19 mouse cellular contexts compared by ENCODE assay signal in genomic region chr13:44903416-44903815, GRCm38 (mm10).
DNase-seq lines count a peak whose midpoint lies in the region; ATAC-seq and TF ChIP-seq lines count a peak whose summit lies in the region.
"Had no signal": no experiment of that assay in that cellular context is flagged by ENCODE, and none has a peak within 500 bp of the region (broad histone marks: within the 10 kb centered on the region; RNA-seq: fewer than 3 reads in every experiment).

No protein-coding gene starts in this region.

- TF ChIP-seq CTCF in C2C12 (IDR thresholded peaks at IDR 0.05; ENCODE audit: control insufficient read depth, insufficient read depth, insufficient read length): no peak

- no peak for TF ChIP-seq POLR2A in myocyte (IDR thresholded peaks at IDR 0.05; ENCODE audit: insufficient read length, low read depth)

- H3K9me3 ChIP-seq in heart, embryonic 12.5 days (replicated peaks): no peaks in the 10 kb centered on the region
- H3K9me3 ChIP-seq in heart, embryonic 10.5 days: no peaks in the 10 kb centered on the region
- H3K9me3 ChIP-seq: embryonic facial prominence, embryonic 10.5 days; embryonic facial prominence, embryonic 12.5 days; forebrain, embryonic 13.5 days; forebrain, embryonic 15.5 days had no signal

- ATAC-seq in heart, embryonic 12.5 days (ENCODE audit: insufficient number of reproducible peaks, low FRiP score): no peak
- ATAC-seq: activated CD4-positive, CD25-positive, alpha-beta regulatory T cell, adult 4 months; forebrain, embryonic 13.5 days; forebrain, embryonic 15.5 days; forebrain, postnatal 0 days; Patski had no signal

- no peak overlapping the region for H3K4me3 ChIP-seq in heart, embryonic 12.5 days
- H3K4me3 ChIP-seq in C2C12 (ENCODE audit: insufficient read depth, poor library complexity, severe bottlenecking) (no peak overlapping the region), myocyte (no peak overlapping the region)
- no peak overlapping the region for H3K4me3 ChIP-seq in heart, embryonic 10.5 days
- H3K4me3 ChIP-seq: embryonic facial prominence, embryonic 10.5 days; embryonic facial prominence, embryonic 12.5 days; forebrain, embryonic 13.5 days; forebrain, embryonic 15.5 days had no signal

- H3K9ac ChIP-seq in heart, embryonic 12.5 days: no peak overlapping the region
- H3K9ac ChIP-seq: embryonic facial prominence, embryonic 12.5 days; forebrain, embryonic 13.5 days; forebrain, embryonic 15.5 days; forebrain, postnatal 0 days had no signal

- DNase-seq in heart, adult 11 months: peak; percentile 76
- DNase-seq in layer of hippocampus, adult 9-11 months: no peak
- no peak for DNase-seq in heart, embryonic 10.5 days (ENCODE audit: low spot score)
- DNase-seq: adrenal gland, adult 8-10 months; adrenal gland, postnatal 14 days; adrenal gland, postnatal 36 days; B cell, adult 2 months; cerebellum, adult 11-12 months; cerebellum, adult 8-10 months; forebrain, postnatal 0 days had no signal

- H3K27me3 ChIP-seq in heart, embryonic 12.5 days (replicated peaks): no peaks in the 10 kb centered on the region
- no peaks in the 10 kb centered on the region for H3K27me3 ChIP-seq in C2C12 (ENCODE audit: control insufficient read depth, insufficient read depth, insufficient read length)
- H3K27me3 ChIP-seq in myocyte (ENCODE audit: control insufficient read depth, insufficient read depth, insufficient read length): no peaks in the 10 kb centered on the region
- H3K27me3 ChIP-seq in heart, embryonic 10.5 days (ENCODE audit: insufficient read depth, poor library complexity, severe bottlenecking): no peaks in the 10 kb centered on the region
- H3K27me3 ChIP-seq: embryonic facial prominence, embryonic 12.5 days; forebrain, embryonic 13.5 days; forebrain, embryonic 15.5 days; Patski had no signal

- H3ac ChIP-seq in C2C12 (ENCODE audit: control insufficient read depth, insufficient read length, low read depth) (no peak overlapping the region), myocyte (ENCODE audit: control insufficient read depth, insufficient read length) (no peak overlapping the region)

- peaks cover 13% of the 10 kb centered on the region for H3K4me1 ChIP-seq in heart, embryonic 12.5 days (replicated peaks)
- H3K4me1 ChIP-seq in heart, embryonic 10.5 days: 0 out of 2 replicates have a peak, but pooled peaks cover 8% of the 10 kb centered on the region

- H3K79me3 ChIP-seq in C2C12 (ENCODE audit: low read depth): no peaks in the 10 kb centered on the region

- no peak overlapping the region for H3K4me2 ChIP-seq in heart, embryonic 12.5 days
- H3K4me2 ChIP-seq in myocyte (ENCODE audit: low read depth): no peak overlapping the region
- H3K4me2 ChIP-seq: embryonic facial prominence, embryonic 12.5 days; forebrain, embryonic 13.5 days; forebrain, embryonic 15.5 days had no signal

- no peaks in the 10 kb centered on the region for H3K79me2 ChIP-seq in C2C12 (ENCODE audit: control insufficient read depth, insufficient read depth)
- no peaks in the 10 kb centered on the region for H3K79me2 ChIP-seq in myocyte (ENCODE audit: control insufficient read depth, insufficient read depth)

- H3K36me3 ChIP-seq in heart, embryonic 12.5 days: peaks cover 72% of the 10 kb centered on the region
- H3K36me3 ChIP-seq in C2C12 (ENCODE audit: control insufficient read depth, insufficient read depth) (peaks cover 7% of the 10 kb centered on the region), myocyte (ENCODE audit: control insufficient read depth, insufficient read depth) (no peaks in the 10 kb centered on the region)
- peaks cover 70% of the 10 kb centered on the region for H3K36me3 ChIP-seq in heart, embryonic 10.5 days

- H3K27ac ChIP-seq in heart, embryonic 12.5 days (ENCODE audit: poor library complexity, severe bottlenecking): no peak overlapping the region
- no peak overlapping the region for H3K27ac ChIP-seq in heart, embryonic 10.5 days
- H3K27ac ChIP-seq: embryonic facial prominence, embryonic 10.5 days; embryonic facial prominence, embryonic 12.5 days; forebrain, embryonic 13.5 days; forebrain, embryonic 15.5 days had no signal

TF ChIP-seq in C2C12, 6 proteins besides CTCF, POLR2A, EP300 and RAD21:
- peak; percentile 25 for TF ChIP-seq MYOD1 (IDR thresholded peaks at IDR 0.05; ENCODE audit: control insufficient read depth, insufficient read length, low read depth)
- TF ChIP-seq MYOG (IDR thresholded peaks at IDR 0.05; ENCODE audit: control insufficient read depth, extremely low read depth, insufficient read length): no peak
- no peak for TF ChIP-seq CEBPB (IDR thresholded peaks at IDR 0.05; ENCODE audit: low read depth)
- TF ChIP-seq USF1 (IDR thresholded peaks at IDR 0.05; ENCODE audit: low read depth): no peak
- TF ChIP-seq FOSL1 (IDR thresholded peaks at IDR 0.05; ENCODE audit: insufficient read depth, low read length, poor library complexity, severe bottlenecking): no peak

TF ChIP-seq in myocyte, 11 proteins besides CTCF, POLR2A, EP300 and RAD21:
- TF ChIP-seq USF1 (IDR thresholded peaks at IDR 0.05; ENCODE audit: low read depth) (no peak), TCF12 (IDR thresholded peaks at IDR 0.05; ENCODE audit: insufficient read depth, poor library complexity, severe bottlenecking) (no peak), MYOG (IDR thresholded peaks at IDR 0.05; ENCODE audit: control insufficient read depth in 1 of 3, insufficient read depth in 1 of 3, insufficient read length in 2 of 3, low read depth in 2 of 3) (no peak), E2F4 (IDR thresholded peaks at IDR 0.05; ENCODE audit: insufficient read depth) (no peak), REST (IDR thresholded peaks at IDR 0.05; ENCODE audit: insufficient read depth, insufficient read length) (no peak), TCF3 (IDR thresholded peaks at IDR 0.05; ENCODE audit: insufficient read length, low read depth) (no peak), MAX (IDR thresholded peaks at IDR 0.05; ENCODE audit: low read depth) (no peak), SRF (IDR thresholded peaks at IDR 0.05; ENCODE audit: control insufficient read depth, insufficient read length, low read depth) (peak; percentile 41), MYOD1 (IDR thresholded peaks at IDR 0.05; ENCODE audit: control insufficient read depth in 1 of 3, insufficient read length in 2 of 3, low read depth in 2 of 3) (no peak)
